Mouse (Mus musculus): Measurements from ENCODE around the gene Lpar3.

DNA sequence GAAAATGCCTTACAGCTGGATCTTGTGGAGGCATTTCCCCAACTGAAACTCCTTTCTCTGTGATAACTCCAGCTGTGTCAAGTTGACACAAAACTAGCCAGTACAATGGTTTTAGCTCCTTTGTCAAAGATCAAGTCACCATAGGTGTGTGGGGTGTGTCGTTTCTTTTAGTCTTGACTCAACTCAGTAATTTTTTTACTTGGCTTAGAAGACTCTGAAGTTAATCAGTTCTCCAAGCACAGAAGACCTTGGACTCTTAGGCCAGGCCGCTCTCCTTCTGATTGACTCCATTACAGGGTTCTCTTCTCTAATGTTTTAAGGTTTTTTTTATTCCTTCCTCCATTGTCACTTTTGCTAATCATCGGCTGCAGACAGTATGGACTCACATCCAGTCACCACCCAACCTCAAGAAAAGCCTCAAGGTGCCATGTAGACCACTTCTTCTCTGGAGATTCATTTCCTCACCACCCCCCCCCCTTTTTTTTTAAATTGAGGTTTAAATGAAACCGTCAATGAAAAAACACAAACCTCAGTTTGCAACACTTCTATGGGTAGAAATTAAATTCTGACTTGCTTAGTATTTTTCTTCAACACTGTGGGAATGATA is 9.5 kb upstream of the Lpar3 start:
- TF ChIP-seq CTCF (IDR thresholded peaks at IDR 0.05; ENCODE audit: control insufficient read depth, insufficient read depth, insufficient read length) (no peak), MYOD1 (IDR thresholded peaks at IDR 0.05; ENCODE audit: control insufficient read depth, insufficient read length, low read depth) (no peak), USF1 (IDR thresholded peaks at IDR 0.05; ENCODE audit: low read depth) (no peak), MAX (IDR thresholded peaks at IDR 0.05) (no peak), MYOG (IDR thresholded peaks at IDR 0.05; ENCODE audit: control insufficient read depth, extremely low read depth, insufficient read length) (no peak), FOSL1 (IDR thresholded peaks at IDR 0.05; ENCODE audit: insufficient read depth, low read length, poor library complexity, severe bottlenecking) (no peak)

All from C2C12 (cell line).